Mouse (Mus musculus) large intestine, adult 2 months (tissue): ENCODE results near the gene Esp22. TPM values are rescaled to one million over a fixed set of nuclear protein-coding genes. Genes with fewer than 3 reads are reported as not detected.
"Not testable (repeated sequence)": the region's sequence is repeated elsewhere in the genome, so short reads cannot be mapped to it uniquely, and the experiment has no call there.

ENCODE experiments used
- DNase-seq: peaks from one replicate; pipeline ENCODE4 v3.0.0-alpha.2; 2012; ENCODE audit warnings: low read depth, low spot score
- WGBS: fragments of 180-500 bp; shearing (Covaris S2); methylation state at CpG from one replicate; pipeline ENCODE4 v1.1.7; 2018; 5-methylcytosine and 5-hydroxymethylcytosine counted together
- polyA plus RNA-seq: library from polyadenylated mRNA; depleted of rRNA; stranded (reverse); fragments of >200 nt; gene quantifications from 2 replicates; pipeline ENCODE4 v1.2.3, GENCODE M21; 2012; rRNA removed

Gene Esp22
- not detected in 2 replicates for polyA plus RNA-seq

- DNase-seq, result no peak
- 93% methylated on average over 1 of the region's 1 CpGs for WGBS
Observed at GRCm38 (mm10) chr17:39095034-39095433, at the start of gene Esp22. Esp22 (plus strand) TSS chr17:39095334.

DNA sequence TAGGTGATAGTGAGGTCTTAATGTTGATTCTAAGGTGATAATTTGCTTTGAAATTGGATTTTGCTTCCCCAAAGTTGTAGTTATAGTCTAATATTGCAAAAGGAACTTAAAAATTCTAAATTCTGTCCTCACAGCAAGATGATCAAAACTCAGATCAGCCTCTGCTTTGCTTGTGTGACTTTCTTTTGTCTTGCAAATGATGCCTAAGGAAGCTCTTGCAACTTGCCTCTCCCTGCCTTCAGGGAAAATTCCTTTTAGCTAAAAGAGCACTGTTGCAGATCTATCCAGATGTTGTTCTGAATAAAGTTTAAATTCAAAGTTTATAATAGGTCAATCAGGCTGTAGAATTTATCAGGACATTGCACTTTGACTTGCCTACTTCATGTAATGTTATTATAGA is 31.5 kb upstream of the Esp22 start:
- DNase-seq, result no peak

GRCm38 (mm10) chr17:39076937-39077336 is 18.2 kb upstream of the Esp22 start, which contains the start of gene Esp23:
Esp23 (minus strand) TSS chr17:39077037.
- no peak for DNase-seq
- 41% methylated on average over 1 of the region's 1 CpGs for WGBS

DNA sequence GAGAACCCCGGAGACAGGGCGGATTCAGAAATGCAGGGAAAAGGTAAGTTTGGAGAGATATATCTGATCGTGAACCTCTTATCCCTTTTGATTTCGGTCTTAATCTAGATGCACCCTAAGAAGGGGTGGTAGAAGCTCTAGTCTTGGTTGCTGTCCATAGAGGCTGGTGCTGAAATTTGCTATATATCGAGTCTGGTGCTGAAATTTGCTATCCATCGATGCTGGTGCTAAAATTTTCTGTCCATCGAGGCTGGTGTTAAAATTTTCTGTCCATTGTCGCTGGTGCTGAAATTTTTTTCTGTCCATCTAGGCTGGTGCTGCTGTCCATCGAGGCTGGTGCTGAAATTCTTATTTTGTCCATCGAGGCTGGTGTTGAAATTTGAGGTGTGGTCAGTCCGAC is 12.0 kb downstream of the Esp22 start:
- DNase-seq, result not testable (repeated sequence)
- 74% methylated on average over 11 of the region's 11 CpGs for WGBS

DNA sequence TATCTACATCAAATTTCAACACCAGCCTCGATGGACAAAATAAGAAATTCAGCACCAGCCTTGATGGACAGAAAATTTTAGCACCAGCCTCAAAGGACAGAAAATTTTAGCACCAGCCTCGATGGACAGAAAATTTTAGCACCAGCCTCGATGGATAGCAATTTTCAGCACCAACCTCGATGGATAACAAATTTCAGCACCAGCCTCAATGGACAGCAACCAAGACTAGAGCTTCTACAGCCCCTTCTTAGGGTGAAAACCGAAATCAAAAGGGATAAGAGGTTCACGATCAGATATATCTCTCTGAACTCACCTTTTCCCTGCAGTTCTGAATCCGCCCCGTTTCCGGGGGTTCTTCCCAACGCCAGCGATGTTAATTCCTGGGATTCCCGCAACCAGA is 34.0 kb downstream of the Esp22 start:
- not testable (repeated sequence) for DNase-seq
- 72% methylated on average over 12 of the region's 12 CpGs for WGBS

Other genes starting within 250 kb of the Esp22 start
- gene Esp24, start 58.6 kb upstream of the Esp22 start, polyA plus RNA-seq, result not detected in 2 replicates
- gene Gm21903, start 52.0 kb upstream of the Esp22 start, polyA plus RNA-seq, result not detected in 2 replicates
- not detected in 2 replicates for gene Esp23, start 18.3 kb upstream of the Esp22 start, polyA plus RNA-seq